Mouse (Mus musculus) limb, embryonic 14.5 days (tissue): ENCODE measurements at regions not wholly inside any gene's neighbourhood (a gene's known extent, or its start where the extent isn't known, plus 50 kb on each side); places are given as distances from the start of the nearest gene placed in this dataset.

Source experiments
- ATAC-seq: fragments of 200-750 bp; cut with Nextera tagmentation; 2 replicates; pipeline ENCODE4 v1.8.0; 2017; ENCODE audit warnings: low read depth, moderate number of reproducible peaks, moderate TSS enrichment; ENCODE audit not compliant: low FRiP score
- DNase-seq: peaks from one replicate; pipeline ENCODE4 v3.0.0-alpha.2; 2015; ENCODE audit warnings: low spot score
- H3K27ac ChIP-seq: fragments of 300-500 bp; sonication (generic); replicated peaks from 2 replicates; pipeline ENCODE4 v1.5.1; 2014; ENCODE audit warnings: low read depth, mild to moderate bottlenecking, low read length, moderate library complexity, mixed read lengths
- H3K27me3 ChIP-seq: fragments of 300-500 bp; sonication (generic); 2 replicates; pipeline ENCODE4 v1.6.1; 2014; ENCODE audit warnings: low read length, mixed read lengths; ENCODE audit not compliant: control insufficient read depth, insufficient read depth
- H3K36me3 ChIP-seq: fragments of 300-500 bp; sonication (generic); 2 replicates; pipeline ENCODE4 v1.6.1; 2014; ENCODE audit warnings: mild to moderate bottlenecking, low read length, moderate library complexity, mixed read lengths; ENCODE audit not compliant: control insufficient read depth, insufficient read depth
- H3K4me1 ChIP-seq: fragments of 300-500 bp; sonication (generic); 2 replicates; pipeline ENCODE4 v1.6.1; 2014; ENCODE audit warnings: antibody characterized with exemption, low read length, mixed read lengths; ENCODE audit not compliant: control insufficient read depth, insufficient read depth
- H3K4me2 ChIP-seq: fragments of 300-500 bp; sonication (generic); replicated peaks from 2 replicates; pipeline ENCODE4 v1.6.1; 2014; ENCODE audit warnings: low read depth, mild to moderate bottlenecking, low read length, moderate library complexity; ENCODE audit not compliant: severe bottlenecking
- H3K4me3 ChIP-seq: fragments of 300-500 bp; sonication (generic); replicated peaks from 2 replicates; pipeline ENCODE4 v1.5.1; 2014; ENCODE audit warnings: low read length
- H3K9ac ChIP-seq: fragments of 300-500 bp; sonication (generic); 2 replicates; pipeline ENCODE4 v1.6.1; 2014; ENCODE audit warnings: mild to moderate bottlenecking, low read depth, low read length, moderate library complexity; ENCODE audit not compliant: severe bottlenecking
- H3K9me3 ChIP-seq: fragments of 300-500 bp; sonication (generic); 2 replicates; pipeline ENCODE4 v1.6.1; 2016; ENCODE audit warnings: low read length; ENCODE audit not compliant: control insufficient read depth
- POLR2A ChIP-seq: fragments of 200-500 bp; IDR thresholded peaks from 2 replicates; pipeline ENCODE4 v1.8.0; 2012; ENCODE audit warnings: inconsistent platforms, mild to moderate bottlenecking, moderate library complexity, borderline replicate concordance; ENCODE audit not compliant: insufficient read depth, insufficient read length; ENCODE audit errors: extremely low read depth
- WGBS: fragments of 180-500 bp; shearing (Covaris S2); extraction: QIAGEN DNeasy Blood & Tissue Kit; methylation state at CpG from one replicate; pipeline ENCODE4 v1.1.7; 2014; 5-methylcytosine and 5-hydroxymethylcytosine counted together

DNA sequence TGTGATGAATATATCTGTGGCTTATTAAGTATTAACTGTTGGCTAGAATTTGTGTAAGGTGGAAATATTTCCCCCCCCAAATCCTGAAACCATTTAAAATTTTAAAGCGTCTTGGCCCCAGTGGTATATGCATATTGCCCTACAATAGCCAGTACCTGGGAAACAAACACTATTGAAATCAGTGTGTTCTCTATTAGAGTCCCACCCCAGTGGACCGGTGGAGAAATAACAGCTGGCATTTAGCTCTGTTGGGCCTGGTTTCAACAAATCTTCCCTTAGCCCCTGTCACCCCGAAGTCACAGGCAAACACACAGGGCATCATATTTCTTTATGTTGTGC lies 120.0 kb upstream of the Gm10295 start:
- no peak overlapping the region for H3K4me2 ChIP-seq
- whole genome bisulfite sequencing, result 14% methylated on average over 3 of the region's 3 CpGs
- TF ChIP-seq POLR2A, result no peak
- peaks cover 12% of the 10 kb centered on the region for H3K4me1 ChIP-seq
- H3K27ac ChIP-seq, result no peak overlapping the region
- ATAC-seq (no peak), DNase-seq (no peak)
- no peak overlapping the region for H3K4me3 ChIP-seq
- no peaks in the 10 kb centered on the region for H3K36me3 ChIP-seq
- H3K9ac ChIP-seq, result no peak overlapping the region
- no peaks in the 10 kb centered on the region for H3K9me3 ChIP-seq
- H3K27me3 ChIP-seq, result no peaks in the 10 kb centered on the region

GRCm38 (mm10) chr7:71470418-71470817 lies 119.1 kb upstream of the Gm10295 start:
- H3K36me3 ChIP-seq, result no peaks in the 10 kb centered on the region
- H3K4me3 ChIP-seq, result no peak overlapping the region
- H3K27ac ChIP-seq, result no peak overlapping the region
- ATAC-seq, result no peak
- H3K9me3 ChIP-seq, result no peaks in the 10 kb centered on the region
- no peak overlapping the region for H3K9ac ChIP-seq
- DNase-seq, result no peak
- WGBS, result 19% methylated on average over 2 of the region's 2 CpGs
- TF ChIP-seq POLR2A, result no peak
- H3K4me1 ChIP-seq, result peaks cover 12% of the 10 kb centered on the region
- no peaks in the 10 kb centered on the region for H3K27me3 ChIP-seq
- no peak overlapping the region for H3K4me2 ChIP-seq

GRCm38 (mm10) chr7:71469951-71470350 lies 118.7 kb upstream of the Gm10295 start:
- H3K4me3 ChIP-seq, result no peak overlapping the region
- no peak for TF ChIP-seq POLR2A
- no peaks in the 10 kb centered on the region for H3K27me3 ChIP-seq
- H3K9me3 ChIP-seq, result no peaks in the 10 kb centered on the region
- WGBS, result 89% methylated on average over 4 of the region's 4 CpGs
- H3K9ac ChIP-seq, result no peak overlapping the region
- H3K36me3 ChIP-seq, result no peaks in the 10 kb centered on the region
- no peak overlapping the region for H3K27ac ChIP-seq
- ATAC-seq (no peak), DNase-seq (no peak)
- peaks cover 12% of the 10 kb centered on the region for H3K4me1 ChIP-seq
- no peak overlapping the region for H3K4me2 ChIP-seq

- ATAC-seq, result no peak
- H3K27ac ChIP-seq, result no peak overlapping the region
- no peaks in the 10 kb centered on the region for H3K36me3 ChIP-seq
- WGBS, result 56% methylated on average over 9 of the region's 9 CpGs
- no peaks in the 10 kb centered on the region for H3K27me3 ChIP-seq
- no peak for DNase-seq
- no peaks in the 10 kb centered on the region for H3K9me3 ChIP-seq
- H3K4me1 ChIP-seq, result peaks cover 12% of the 10 kb centered on the region
- no peak overlapping the region for H3K4me2 ChIP-seq
- no peak overlapping the region for H3K9ac ChIP-seq
- no peak overlapping the region for H3K4me3 ChIP-seq
- no peak for TF ChIP-seq POLR2A
Observed at GRCm38 (mm10) chr7:71467436-71468127, 116.3 kb upstream of the Gm10295 start.

DNA sequence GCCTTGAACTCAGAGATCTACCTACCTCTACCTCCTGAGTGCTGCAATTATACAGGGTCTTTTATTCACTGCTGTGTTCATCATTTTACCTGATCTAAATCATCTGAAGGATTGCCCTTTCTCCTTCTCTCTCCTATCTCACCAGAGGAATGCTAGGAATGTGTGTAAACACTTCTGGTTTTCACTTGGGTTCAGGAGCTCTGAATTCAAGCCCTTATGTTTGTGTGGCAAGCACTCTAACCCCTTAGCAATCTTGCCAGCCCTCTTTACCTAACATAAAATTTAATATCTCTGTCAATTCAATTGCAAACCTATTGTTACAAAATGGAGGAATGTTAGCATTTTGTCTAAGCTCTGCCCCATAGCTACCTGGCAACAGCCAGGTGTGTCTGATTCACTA lies 112.8 kb upstream of the Gm10295 start:
- no peak overlapping the region for H3K4me2 ChIP-seq
- no peaks in the 10 kb centered on the region for H3K9me3 ChIP-seq
- no peak overlapping the region for H3K9ac ChIP-seq
- no peak for ATAC-seq
- H3K36me3 ChIP-seq, result no peaks in the 10 kb centered on the region
- no peak for TF ChIP-seq POLR2A
- H3K27me3 ChIP-seq, result no peaks in the 10 kb centered on the region
- no peak overlapping the region for H3K4me3 ChIP-seq
- H3K27ac ChIP-seq, result no peak overlapping the region
- H3K4me1 ChIP-seq, result no peaks in the 10 kb centered on the region
- DNase-seq, result no peak

DNA sequence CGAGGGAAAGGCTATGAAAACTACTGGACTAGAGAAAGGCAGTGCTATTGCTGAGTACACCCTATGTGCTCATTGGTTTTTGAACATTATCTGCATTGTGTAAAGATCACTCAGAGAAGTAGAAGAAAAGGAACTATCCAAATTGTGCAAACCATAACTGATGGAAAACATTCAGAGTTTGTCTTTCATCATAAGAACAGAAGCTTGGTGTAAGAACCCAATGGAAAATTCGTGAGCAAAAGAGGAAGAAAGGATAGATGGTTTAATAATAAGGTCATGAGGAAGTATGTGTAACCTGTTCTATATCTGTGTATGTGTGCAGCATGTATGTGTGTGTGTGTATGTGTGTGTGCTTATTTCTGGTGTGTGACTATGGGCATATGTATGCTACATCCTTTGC lies 112.3 kb upstream of the Gm10295 start:
- 81% methylated on average over 2 of the region's 2 CpGs for WGBS
- Histone ChIP-seq H3K9me3 (no peaks in the 10 kb centered on the region), H3K27ac (no peak overlapping the region), H3K4me2 (no peak overlapping the region), H3K27me3 (no peaks in the 10 kb centered on the region), H3K9ac (no peak overlapping the region), H3K4me1 (no peaks in the 10 kb centered on the region), H3K4me3 (no peak overlapping the region), H3K36me3 (no peaks in the 10 kb centered on the region)
- ATAC-seq (no peak), DNase-seq (no peak)
- TF ChIP-seq POLR2A, result no peak
